Mouse (Mus musculus) CH12.LX (cell line): Measurements from ENCODE around the gene Slu7.

Experiments used
- CTCF ChIP-seq, 2 experiments: IDR thresholded peaks in 1 of 2; conservative IDR thresholded peaks in 1 of 2; 2 replicates each; pipeline ENCODE4 v1.5.1; 2011 to 2012; ENCODE audit warnings: low read depth in 2 of 2, low read length in 2 of 2, improper control_type of control experiment in 1 of 2, inconsistent platforms in 1 of 2, mild to moderate bottlenecking in 1 of 2, moderate library complexity in 1 of 2
- E2F4 ChIP-seq: IDR thresholded peaks from 2 replicates; pipeline ENCODE4 v1.6.1; 2011; ENCODE audit warnings: low read depth, low read length, improper control_type of control experiment; ENCODE audit not compliant: insufficient replicate concordance
- MAFK ChIP-seq: IDR thresholded peaks from 2 replicates; pipeline ENCODE4 v1.6.1; 2011; ENCODE audit warnings: low read length, improper control_type of control experiment; ENCODE audit not compliant: insufficient replicate concordance
- PAX5 ChIP-seq: IDR thresholded peaks from 2 replicates; pipeline ENCODE4 v1.6.1; 2012; ENCODE audit warnings: low read length, inconsistent platforms, mixed read lengths
- POLR2A ChIP-seq: IDR thresholded peaks from 2 replicates; pipeline ENCODE4 v1.6.1; 2011; ENCODE audit warnings: low read depth, mild to moderate bottlenecking, improper control_type of control experiment, low read length
- RAD21 ChIP-seq: IDR thresholded peaks from 2 replicates; pipeline ENCODE4 v1.6.1; 2011; ENCODE audit warnings: low read depth, mild to moderate bottlenecking, low read length, improper control_type of control experiment, moderate library complexity
- USF2 ChIP-seq: conservative IDR thresholded peaks from 2 replicates; pipeline ENCODE4 v1.6.1; 2011; ENCODE audit warnings: low read depth, low read length, improper control_type of control experiment
- ZC3H11A ChIP-seq: IDR thresholded peaks from 2 replicates; pipeline ENCODE4 v1.6.1; 2012; ENCODE audit warnings: low read depth, mild to moderate bottlenecking, inconsistent platforms, low read length, improper control_type of control experiment

GRCm38 (mm10) chr11:43495532-43495931 is 62.0 kb downstream of the Slu7 start:
- TF ChIP-seq USF2: no peak
- TF ChIP-seq E2F4: no peak
- no peak for TF ChIP-seq POLR2A
- TF ChIP-seq ZC3H11A: no peak
- TF ChIP-seq PAX5: no peak
- no peak for TF ChIP-seq CTCF (conservative IDR thresholded peaks at IDR 0.05 in 1 of 2, IDR thresholded peaks at IDR 0.05 in 1 of 2; ENCODE audit: low read depth in 2 of 2, low read length in 2 of 2)
- no peak for TF ChIP-seq MAFK
- no peak for TF ChIP-seq RAD21
